Mouse (Mus musculus): ENCODE data around the gene Znrf1.

DNA sequence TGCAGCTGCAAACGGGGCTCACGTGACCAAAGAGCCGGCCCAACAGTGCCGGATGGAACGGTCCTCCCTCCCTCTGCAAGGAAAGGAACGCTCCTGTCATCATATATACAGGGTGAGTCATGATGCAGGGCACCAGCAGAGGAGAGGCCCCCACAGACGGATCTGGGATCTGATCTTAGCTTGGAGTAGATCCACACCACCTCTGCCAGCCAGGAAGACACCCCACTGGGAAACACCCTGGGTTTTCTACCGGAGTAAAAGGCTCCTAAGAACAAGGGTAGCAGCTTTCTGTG is 90.6 kb downstream of the Znrf1 start:
- TF ChIP-seq POLR2A (IDR thresholded peaks at IDR 0.05; ENCODE audit: borderline replicate concordance, extremely low read depth, low read depth, low read length), result no peak
- TF ChIP-seq CTCF (IDR thresholded peaks at IDR 0.05; ENCODE audit: insufficient read depth, low read length), result no peak
